Mouse (Mus musculus): Measurements from ENCODE around the gene Apeh. TPM values are rescaled to one million over a fixed set of nuclear protein-coding genes. Genes with fewer than 3 reads are reported as not detected.

The Apeh gene
- total and polyA plus RNA-seq, 2 experiments from 2014 or later: 39.6 to 47.8 TPM

DNA sequence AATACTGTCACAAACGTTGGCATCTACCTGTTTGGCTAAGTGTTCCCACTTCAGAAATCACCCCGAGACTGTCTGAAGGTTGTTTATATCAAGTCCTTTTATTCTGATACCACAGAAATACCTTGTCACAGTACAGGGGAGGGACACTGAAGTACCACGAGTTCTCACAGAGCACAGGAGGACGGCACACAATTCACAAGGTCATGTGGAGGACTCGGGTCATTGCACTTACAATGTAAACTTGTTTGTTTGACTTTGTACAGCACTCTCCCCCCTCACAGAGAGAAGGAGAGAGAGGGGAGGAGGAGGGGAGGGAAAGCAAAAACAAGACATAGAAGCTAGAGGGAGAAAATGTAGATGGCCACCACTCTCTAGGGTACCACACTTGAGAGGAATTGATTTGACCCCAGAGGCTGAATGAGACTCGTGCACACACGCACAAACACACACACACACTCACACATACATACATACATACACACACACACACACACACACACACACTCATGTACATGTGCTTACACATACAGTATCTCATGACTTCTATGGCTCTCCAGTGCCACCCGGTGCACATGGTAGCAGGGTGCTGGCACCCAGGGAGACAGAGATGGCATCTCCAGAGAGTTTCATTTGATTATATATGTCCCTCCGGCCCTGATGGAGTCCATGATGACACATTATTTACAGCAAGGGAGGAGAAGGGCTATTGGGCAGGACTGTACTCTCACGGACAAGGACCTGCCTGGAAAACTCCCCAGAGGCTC is 1.7 kb upstream of the Apeh start:
- Histone ChIP-seq H3K27me3 (ENCODE audit: insufficient read depth, low read length) (no peaks in the 10 kb centered on the region), H3K27ac (no peak overlapping the region), H3K4me3 (ENCODE audit: low read length) (no peak overlapping the region), H3K4me1 (ENCODE audit: insufficient read depth, low read length) (0 out of 2 replicates have a peak, but pooled peaks cover 8% of the 10 kb centered on the region), H3K9ac (replicated peaks; ENCODE audit: low read length) (no peak overlapping the region), H3K9me3 (ENCODE audit: low read length) (no peaks in the 10 kb centered on the region), H3K36me3 (ENCODE audit: insufficient read depth, low read length) (peaks cover 26% of the 10 kb centered on the region), H3K4me2 (ENCODE audit: low read depth, low read length) (no peak overlapping the region)
- DNase-seq (ENCODE audit: low spot score) (no peak), ATAC-seq (no peak)
- TF ChIP-seq CTCF (IDR thresholded peaks at IDR 0.05; ENCODE audit: low read depth): no peak
- WGBS: 61% methylated on average over 10 of the region's 10 CpGs

DNA sequence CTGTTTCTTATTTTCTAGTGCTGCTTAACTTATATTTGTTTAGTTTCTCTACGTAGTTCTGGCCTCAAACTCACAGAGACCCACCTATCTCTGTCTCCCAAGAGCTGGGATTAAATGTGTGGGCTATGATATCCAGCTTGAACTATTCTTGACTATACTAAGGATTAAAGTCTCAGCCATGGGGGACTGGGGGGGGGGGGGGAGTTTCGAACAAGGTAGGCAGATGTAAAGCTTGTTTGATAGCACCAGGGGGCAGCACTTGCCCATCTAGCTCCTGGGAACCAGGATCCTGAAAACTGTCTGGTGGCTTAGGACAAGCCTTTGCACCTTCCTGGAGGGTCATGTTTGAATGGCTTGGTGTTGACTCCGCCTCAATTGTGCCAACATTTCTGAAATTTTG is 1.1 kb upstream of the Apeh start:
- ATAC-seq (peak; percentile 36), DNase-seq (ENCODE audit: low spot score) (peak; percentile 86)
- Histone ChIP-seq H3K4me3 (ENCODE audit: low read length) (peak overlapping the region; percentile 67), H3K36me3 (ENCODE audit: insufficient read depth, low read length) (peaks cover 28% of the 10 kb centered on the region), H3K9ac (replicated peaks; ENCODE audit: low read length) (peak overlapping the region; percentile 74; the same call in 1 of the 2 replicates), H3K27me3 (ENCODE audit: insufficient read depth, low read length) (no peaks in the 10 kb centered on the region), H3K4me2 (ENCODE audit: low read depth, low read length) (peak overlapping the region; percentile 86), H3K27ac (no peak overlapping the region), H3K4me1 (ENCODE audit: insufficient read depth, low read length) (0 out of 2 replicates have a peak, but pooled peaks cover 8% of the 10 kb centered on the region), H3K9me3 (ENCODE audit: low read length) (no peaks in the 10 kb centered on the region)
- WGBS: 3% methylated on average over 3 of the region's 3 CpGs
- TF ChIP-seq CTCF (IDR thresholded peaks at IDR 0.05; ENCODE audit: low read depth): peak; percentile 82

DNA sequence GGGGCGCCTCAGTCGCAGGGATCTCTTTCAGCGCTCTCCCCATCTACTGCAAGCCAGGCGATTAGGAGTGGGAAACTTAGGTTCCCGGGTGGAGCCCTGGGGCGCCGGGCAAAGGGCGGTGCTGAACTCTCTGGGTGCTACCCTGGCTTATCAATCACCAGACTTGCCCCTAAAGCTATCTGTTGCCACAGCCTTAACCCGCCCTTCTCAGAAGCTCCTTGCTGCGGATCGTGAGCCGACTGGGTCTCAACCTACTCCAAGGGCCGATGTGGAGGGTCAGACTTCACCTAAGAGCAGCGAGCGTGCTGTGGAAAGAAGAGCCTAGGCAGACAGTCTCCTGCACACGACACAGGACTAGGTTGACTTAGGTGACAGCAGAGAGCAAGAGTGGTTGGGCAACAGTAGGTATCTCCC is 599 bp upstream of the Apeh start:
- no peak for TF ChIP-seq CTCF (IDR thresholded peaks at IDR 0.05; ENCODE audit: low read depth)
- H3K4me3 ChIP-seq (ENCODE audit: low read length): peak overlapping the region; percentile 67
- H3K4me1 ChIP-seq (ENCODE audit: insufficient read depth, low read length): 0 out of 2 replicates have a peak, but pooled peaks cover 8% of the 10 kb centered on the region
- H3K27ac ChIP-seq: peak overlapping the region; percentile 77; the same call in 1 of the 2 replicates
- peak overlapping the region; percentile 86 for H3K4me2 ChIP-seq (ENCODE audit: low read depth, low read length)
- WGBS: 2% methylated on average over 16 of the region's 16 CpGs
- H3K9ac ChIP-seq (replicated peaks; ENCODE audit: low read length): peak overlapping the region; percentile 74
- peak; percentile 10; the same call in 1 of the 2 replicates for ATAC-seq
- no peak for DNase-seq (ENCODE audit: low spot score)
- H3K36me3 ChIP-seq (ENCODE audit: insufficient read depth, low read length): peaks cover 34% of the 10 kb centered on the region
- no peaks in the 10 kb centered on the region for H3K9me3 ChIP-seq (ENCODE audit: low read length)
- no peaks in the 10 kb centered on the region for H3K27me3 ChIP-seq (ENCODE audit: insufficient read depth, low read length)

DNA sequence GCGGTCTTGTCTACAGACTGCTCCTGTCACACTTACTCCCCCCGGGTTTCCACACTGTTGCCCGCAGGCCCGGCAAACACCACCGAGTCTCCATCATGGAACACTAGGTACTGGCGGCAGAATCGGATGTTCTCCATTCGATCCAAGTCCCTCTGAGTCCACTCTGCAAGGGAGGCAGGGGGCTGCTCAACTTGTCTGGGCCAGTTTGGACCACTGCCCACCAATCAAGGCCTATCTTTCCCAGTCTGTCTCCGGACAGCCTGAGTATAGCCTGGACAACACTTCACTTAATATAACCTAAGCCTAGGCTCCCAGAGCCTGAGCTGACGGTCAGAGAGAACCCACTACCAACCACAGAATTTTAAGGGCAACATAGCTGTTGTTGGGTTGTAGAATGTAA is 820 bp downstream of the Apeh start:
- ATAC-seq: no peak
- Histone ChIP-seq H3K9ac (replicated peaks; ENCODE audit: low read length) (peak overlapping the region; percentile 74), H3K4me1 (ENCODE audit: insufficient read depth, low read length) (0 out of 2 replicates have a peak, but pooled peaks cover 8% of the 10 kb centered on the region), H3K9me3 (ENCODE audit: low read length) (no peaks in the 10 kb centered on the region), H3K36me3 (ENCODE audit: insufficient read depth, low read length) (peaks cover 37% of the 10 kb centered on the region), H3K4me3 (ENCODE audit: low read length) (peak overlapping the region; percentile 67), H3K27ac (peak overlapping the region; percentile 77), H3K4me2 (ENCODE audit: low read depth, low read length) (peak overlapping the region; percentile 86), H3K27me3 (ENCODE audit: insufficient read depth, low read length) (no peaks in the 10 kb centered on the region)
- no peak for TF ChIP-seq CTCF (IDR thresholded peaks at IDR 0.05; ENCODE audit: low read depth)
- no peak for DNase-seq (ENCODE audit: low spot score)
- 54% methylated on average over 10 of the region's 10 CpGs for WGBS

DNA sequence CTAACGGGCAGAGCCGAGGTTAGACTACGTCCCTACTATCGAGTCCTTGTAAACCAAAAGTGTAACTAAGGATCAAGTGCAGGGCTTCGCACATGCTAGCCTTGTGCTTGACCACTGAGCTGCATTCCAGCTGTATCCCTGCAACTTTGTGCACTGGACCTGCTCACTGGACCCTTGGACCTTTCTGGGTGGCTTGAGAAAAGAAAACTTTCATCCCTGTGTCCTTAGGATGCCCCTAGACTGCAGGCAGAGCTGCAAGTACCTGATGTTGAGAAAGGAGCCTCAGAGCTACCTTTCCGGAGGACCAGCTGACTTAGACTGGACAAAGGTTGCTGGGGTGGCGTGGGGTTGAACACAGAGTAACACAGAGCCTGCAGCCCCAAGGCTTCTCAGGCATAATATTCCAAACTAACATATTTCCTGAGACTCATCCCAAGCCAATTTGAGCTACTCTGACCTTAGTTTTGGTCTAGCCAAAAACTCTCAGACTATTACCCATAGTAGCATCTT is 3.7 kb downstream of the Apeh start:
- 98% methylated on average over 7 of the region's 7 CpGs for WGBS
- no peak for TF ChIP-seq CTCF (IDR thresholded peaks at IDR 0.05; ENCODE audit: low read depth)
- Histone ChIP-seq H3K4me3 (ENCODE audit: low read length) (no peak overlapping the region), H3K9me3 (ENCODE audit: low read length) (no peaks in the 10 kb centered on the region), H3K27me3 (ENCODE audit: insufficient read depth, low read length) (no peaks in the 10 kb centered on the region), H3K4me1 (ENCODE audit: insufficient read depth, low read length) (0 out of 2 replicates have a peak, but pooled peaks cover 8% of the 10 kb centered on the region), H3K27ac (no peak overlapping the region), H3K36me3 (ENCODE audit: insufficient read depth, low read length) (peaks cover 61% of the 10 kb centered on the region), H3K4me2 (ENCODE audit: low read depth, low read length) (no peak overlapping the region), H3K9ac (replicated peaks; ENCODE audit: low read length) (no peak overlapping the region)
- ATAC-seq: no peak
- no peak for DNase-seq (ENCODE audit: low spot score)

DNA sequence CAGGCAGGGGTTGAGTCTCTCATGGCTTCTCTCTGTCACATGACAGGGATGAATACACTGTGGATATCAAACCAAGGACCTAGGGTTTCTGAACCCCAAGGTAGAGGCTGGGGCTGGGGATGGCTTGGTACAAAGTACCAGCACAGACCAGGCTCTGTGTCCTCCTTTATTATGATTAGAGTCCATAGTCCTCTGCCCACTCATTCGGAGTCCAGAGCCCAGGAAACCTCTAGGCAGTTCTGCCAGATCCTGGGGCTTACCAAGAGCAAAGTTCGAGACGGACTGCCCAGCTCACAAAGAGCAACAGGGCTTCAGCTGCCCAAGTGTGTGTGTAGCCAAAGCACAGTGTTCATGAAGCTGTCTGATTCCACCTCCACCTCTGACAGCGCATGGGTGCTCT is 9.1 kb downstream of the Apeh start:
- no peak for TF ChIP-seq CTCF (IDR thresholded peaks at IDR 0.05; ENCODE audit: low read depth)
- Histone ChIP-seq H3K4me3 (ENCODE audit: low read length) (no peak overlapping the region), H3K27ac (no peak overlapping the region), H3K27me3 (ENCODE audit: insufficient read depth, low read length) (peaks cover 12% of the 10 kb centered on the region; the same call in 1 of the 2 replicates), H3K4me2 (ENCODE audit: low read depth, low read length) (no peak overlapping the region), H3K9me3 (ENCODE audit: low read length) (no peaks in the 10 kb centered on the region), H3K36me3 (ENCODE audit: insufficient read depth, low read length) (peaks cover 59% of the 10 kb centered on the region), H3K4me1 (ENCODE audit: insufficient read depth, low read length) (0 out of 2 replicates have a peak, but pooled peaks cover 6% of the 10 kb centered on the region), H3K9ac (replicated peaks; ENCODE audit: low read length) (no peak overlapping the region)
- 93% methylated on average over 4 of the region's 4 CpGs for WGBS
- DNase-seq (ENCODE audit: low spot score) (no peak), ATAC-seq (no peak)

Data from hindbrain, postnatal 0 days (tissue).